Mouse (Mus musculus) A20 (cell line): Measurements from ENCODE around the gene Stard9.
"Not testable (repeated sequence)": the region's sequence is repeated elsewhere in the genome, so short reads cannot be mapped to it uniquely, and the experiment has no call there.

Experiments used
- DNase-seq: peaks from one replicate; pipeline ENCODE4 v3.0.0-alpha.2; 2011; ENCODE audit warnings: low read depth, low spot score

Gene Stard9

GRCm38 (mm10) chr2:120654693-120655092 lies 25.8 kb downstream of the Stard9 start:
- DNase-seq: no peak

GRCm38 (mm10) chr2:120655905-120656304 lies 27.0 kb downstream of the Stard9 start:
- DNase-seq: no peak

- no peak for DNase-seq
Measured at GRCm38 (mm10) chr2:120656711-120657110, 27.8 kb downstream of the Stard9 start.

- no peak for DNase-seq
Measured at GRCm38 (mm10) chr2:120658486-120658885, 29.6 kb downstream of the Stard9 start.

GRCm38 (mm10) chr2:120659318-120659717 lies 30.4 kb downstream of the Stard9 start:
- no peak for DNase-seq

- no peak for DNase-seq
Measured at GRCm38 (mm10) chr2:120660486-120661078, 31.7 kb downstream of the Stard9 start.

GRCm38 (mm10) chr2:120662766-120663165 lies 33.8 kb downstream of the Stard9 start:
- peak; percentile 51 for DNase-seq

- peak; percentile 67 for DNase-seq
Measured at GRCm38 (mm10) chr2:120663491-120664154, 34.7 kb downstream of the Stard9 start.

GRCm38 (mm10) chr2:120667446-120667845 lies 38.5 kb downstream of the Stard9 start:
- DNase-seq: no peak

GRCm38 (mm10) chr2:120670253-120670652 lies 41.3 kb downstream of the Stard9 start:
- no peak for DNase-seq

- DNase-seq: not testable (repeated sequence)
Measured at GRCm38 (mm10) chr2:120681151-120681550, 52.2 kb downstream of the Stard9 start.

- no peak for DNase-seq
Measured at GRCm38 (mm10) chr2:120697767-120698166, 68.8 kb downstream of the Stard9 start.

GRCm38 (mm10) chr2:120700379-120700885 lies 71.5 kb downstream of the Stard9 start:
- DNase-seq: no peak

- DNase-seq: no peak
Measured at GRCm38 (mm10) chr2:120702675-120703074, 73.8 kb downstream of the Stard9 start.

GRCm38 (mm10) chr2:120707041-120707440 lies 78.1 kb downstream of the Stard9 start:
- DNase-seq: no peak

GRCm38 (mm10) chr2:120710154-120710553 lies 81.2 kb downstream of the Stard9 start:
- DNase-seq: no peak

GRCm38 (mm10) chr2:120710948-120711347 lies 82.0 kb downstream of the Stard9 start:
- no peak for DNase-seq

- no peak for DNase-seq
Measured at GRCm38 (mm10) chr2:120713441-120713840, 84.5 kb downstream of the Stard9 start.

- DNase-seq: no peak
Measured at GRCm38 (mm10) chr2:120718496-120718895, 89.6 kb downstream of the Stard9 start.

- no peak for DNase-seq
Measured at GRCm38 (mm10) chr2:120720821-120721220, 91.9 kb downstream of the Stard9 start.

- no peak for DNase-seq
Measured at GRCm38 (mm10) chr2:120721911-120722310, 93.0 kb downstream of the Stard9 start.

GRCm38 (mm10) chr2:120722491-120722890 lies 93.6 kb downstream of the Stard9 start:
- DNase-seq: no peak

- no peak for DNase-seq
Measured at GRCm38 (mm10) chr2:120723621-120724020, 94.7 kb downstream of the Stard9 start.
